Mouse (Mus musculus) cortical plate, adult 2 months (tissue): ENCODE measurements at regions not wholly inside any gene's neighbourhood (a gene's known extent, or its start where the extent isn't known, plus 50 kb on each side); places are given as distances from the start of the nearest gene placed in this dataset.

Experiments used
- CTCF ChIP-seq: fragments of 200-500 bp; IDR thresholded peaks from 2 replicates; pipeline ENCODE4 v1.5.1; 2011; ENCODE audit warnings: mild to moderate bottlenecking, control low read depth, low read length; ENCODE audit not compliant: insufficient read depth; ENCODE audit errors: extremely low read depth
- POLR2A ChIP-seq: fragments of 200-500 bp; IDR thresholded peaks from 2 replicates; pipeline ENCODE4 v1.6.1; 2011; ENCODE audit warnings: mild to moderate bottlenecking, low read length, control low read depth; ENCODE audit not compliant: insufficient read depth; ENCODE audit errors: extremely low read depth

GRCm38 (mm10) chr3:34314798-34315197 is 233.7 kb upstream of the Dnajc19 start:
- no peak for TF ChIP-seq CTCF
- no peak for TF ChIP-seq POLR2A
